Mouse (Mus musculus): Measurements from ENCODE around the gene Cpne4. TPM values are rescaled to one million over a fixed set of nuclear protein-coding genes. Genes with fewer than 3 reads are reported as not detected.

The Cpne4 gene
- total RNA-seq (2014; rRNA removed) (not detected in 2 replicates), polyA plus RNA-seq (2012; rRNA removed) (not detected in 2 replicates)

GRCm38 (mm10) chr9:104546986-104547385 lies at the start of gene Cpne4:
Gene Cpne4, plus strand, starts transcription at chr9:104547286.
- Histone ChIP-seq H3K4me3 (ENCODE audit: insufficient read depth, low read depth, low read length) (no peak within 1 kb of the TSS), H3K27ac (replicated peaks; ENCODE audit: insufficient read depth, low read depth, low read length) (no peak within 1 kb of the TSS), H3K27me3 (ENCODE audit: control insufficient read depth, insufficient read depth, low read length) (no peaks in the 10 kb centered on the region; the same call in 1 of the 2 replicates), H3K9ac (ENCODE audit: low read depth, low read length) (no peak within 1 kb of the TSS), H3K79me2 (ENCODE audit: control insufficient read depth, insufficient read depth, low read length) (no peaks in the 10 kb centered on the region), H3K4me1 (ENCODE audit: control insufficient read depth, insufficient read depth, low read length) (no peaks in the 10 kb centered on the region), H3K36me3 (ENCODE audit: control insufficient read depth, insufficient read depth, low read length) (no peaks in the 10 kb centered on the region)
- DNase-seq (ENCODE audit: extremely low read depth, low read depth, low spot score): no peak
- TF ChIP-seq CTCF (IDR thresholded peaks at IDR 0.05; ENCODE audit: low read depth, low read length) (no peak), POLR2A (IDR thresholded peaks at IDR 0.05; ENCODE audit: extremely low read depth, insufficient read depth, low read length) (no peak)
- WGBS: 79% methylated on average over 2 of the region's 2 CpGs

GRCm38 (mm10) chr9:104515187-104515586 lies 31.9 kb upstream of the Cpne4 start:
- H3K9ac ChIP-seq (ENCODE audit: low read depth, low read length): no peak overlapping the region
- H3K4me1 ChIP-seq (ENCODE audit: control insufficient read depth, insufficient read depth, low read length): no peaks in the 10 kb centered on the region
- no peak for DNase-seq (ENCODE audit: extremely low read depth, low read depth, low spot score)
- H3K27ac ChIP-seq (replicated peaks; ENCODE audit: insufficient read depth, low read depth, low read length): no peak overlapping the region
- H3K4me3 ChIP-seq (ENCODE audit: insufficient read depth, low read depth, low read length): no peak overlapping the region
- H3K36me3 ChIP-seq (ENCODE audit: control insufficient read depth, insufficient read depth, low read length): no peaks in the 10 kb centered on the region
- TF ChIP-seq POLR2A (IDR thresholded peaks at IDR 0.05; ENCODE audit: extremely low read depth, insufficient read depth, low read length) (no peak), CTCF (IDR thresholded peaks at IDR 0.05; ENCODE audit: low read depth, low read length) (no peak)
- no peaks in the 10 kb centered on the region for H3K27me3 ChIP-seq (ENCODE audit: control insufficient read depth, insufficient read depth, low read length)
- H3K79me2 ChIP-seq (ENCODE audit: control insufficient read depth, insufficient read depth, low read length): no peaks in the 10 kb centered on the region
- 73% methylated on average over 6 of the region's 6 CpGs for WGBS

GRCm38 (mm10) chr9:104535508-104535907 lies 11.6 kb upstream of the Cpne4 start:
- peak; percentile 1 for DNase-seq (ENCODE audit: extremely low read depth, low read depth, low spot score)
- Histone ChIP-seq H3K79me2 (ENCODE audit: control insufficient read depth, insufficient read depth, low read length) (no peaks in the 10 kb centered on the region), H3K9ac (ENCODE audit: low read depth, low read length) (no peak overlapping the region), H3K4me1 (ENCODE audit: control insufficient read depth, insufficient read depth, low read length) (no peaks in the 10 kb centered on the region), H3K4me3 (ENCODE audit: insufficient read depth, low read depth, low read length) (no peak overlapping the region), H3K27ac (replicated peaks; ENCODE audit: insufficient read depth, low read depth, low read length) (no peak overlapping the region), H3K36me3 (ENCODE audit: control insufficient read depth, insufficient read depth, low read length) (no peaks in the 10 kb centered on the region), H3K27me3 (ENCODE audit: control insufficient read depth, insufficient read depth, low read length) (no peaks in the 10 kb centered on the region)
- peak; percentile 58 for TF ChIP-seq CTCF (IDR thresholded peaks at IDR 0.05; ENCODE audit: low read depth, low read length)
- TF ChIP-seq POLR2A (IDR thresholded peaks at IDR 0.05; ENCODE audit: extremely low read depth, insufficient read depth, low read length): no peak
- 53% methylated on average over 6 of the region's 6 CpGs for WGBS

- no peak overlapping the region for H3K9ac ChIP-seq (ENCODE audit: low read depth, low read length)
- DNase-seq (ENCODE audit: extremely low read depth, low read depth, low spot score): no peak
- 31% methylated on average over 3 of the region's 3 CpGs for WGBS
- no peak for TF ChIP-seq POLR2A (IDR thresholded peaks at IDR 0.05; ENCODE audit: extremely low read depth, insufficient read depth, low read length)
- no peak for TF ChIP-seq CTCF (IDR thresholded peaks at IDR 0.05; ENCODE audit: low read depth, low read length)
- H3K4me3 ChIP-seq (ENCODE audit: insufficient read depth, low read depth, low read length): no peak overlapping the region
- 0 out of 2 replicates have a peak, but pooled peaks cover 2% of the 10 kb centered on the region for H3K27me3 ChIP-seq (ENCODE audit: control insufficient read depth, insufficient read depth, low read length)
- H3K36me3 ChIP-seq (ENCODE audit: control insufficient read depth, insufficient read depth, low read length): no peaks in the 10 kb centered on the region
- no peaks in the 10 kb centered on the region for H3K4me1 ChIP-seq (ENCODE audit: control insufficient read depth, insufficient read depth, low read length)
- no peaks in the 10 kb centered on the region for H3K79me2 ChIP-seq (ENCODE audit: control insufficient read depth, insufficient read depth, low read length)
- no peak overlapping the region for H3K27ac ChIP-seq (replicated peaks; ENCODE audit: insufficient read depth, low read depth, low read length)
Measured at GRCm38 (mm10) chr9:104565815-104566214, 18.7 kb downstream of the Cpne4 start.

DNA sequence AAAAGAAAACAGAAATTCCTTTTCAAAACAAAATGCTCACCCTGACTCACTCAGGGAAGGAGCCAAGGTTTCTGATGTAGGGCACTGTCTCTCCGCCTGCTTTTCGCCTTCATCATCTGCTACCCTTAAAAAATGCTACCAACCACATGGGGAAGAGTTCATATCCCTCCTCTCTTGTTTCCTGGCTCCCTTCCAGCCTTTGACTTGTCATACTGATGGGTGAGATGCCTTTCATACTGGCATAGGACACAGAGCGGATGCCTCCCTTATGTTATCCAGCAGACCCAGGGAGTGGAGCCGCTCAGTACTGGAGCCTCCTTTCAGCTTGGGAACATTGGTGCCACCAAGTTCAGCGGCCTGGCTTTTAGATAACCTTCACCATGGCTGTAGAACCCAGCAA lies 19.4 kb downstream of the Cpne4 start:
- Histone ChIP-seq H3K4me1 (ENCODE audit: control insufficient read depth, insufficient read depth, low read length) (no peaks in the 10 kb centered on the region), H3K79me2 (ENCODE audit: control insufficient read depth, insufficient read depth, low read length) (no peaks in the 10 kb centered on the region), H3K27me3 (ENCODE audit: control insufficient read depth, insufficient read depth, low read length) (0 out of 2 replicates have a peak, but pooled peaks cover 2% of the 10 kb centered on the region), H3K27ac (replicated peaks; ENCODE audit: insufficient read depth, low read depth, low read length) (no peak overlapping the region), H3K36me3 (ENCODE audit: control insufficient read depth, insufficient read depth, low read length) (no peaks in the 10 kb centered on the region), H3K9ac (ENCODE audit: low read depth, low read length) (no peak overlapping the region), H3K4me3 (ENCODE audit: insufficient read depth, low read depth, low read length) (no peak overlapping the region)
- TF ChIP-seq POLR2A (IDR thresholded peaks at IDR 0.05; ENCODE audit: extremely low read depth, insufficient read depth, low read length) (no peak), CTCF (IDR thresholded peaks at IDR 0.05; ENCODE audit: low read depth, low read length) (no peak)
- 85% methylated on average over 5 of the region's 5 CpGs for WGBS
- no peak for DNase-seq (ENCODE audit: extremely low read depth, low read depth, low spot score)

DNA sequence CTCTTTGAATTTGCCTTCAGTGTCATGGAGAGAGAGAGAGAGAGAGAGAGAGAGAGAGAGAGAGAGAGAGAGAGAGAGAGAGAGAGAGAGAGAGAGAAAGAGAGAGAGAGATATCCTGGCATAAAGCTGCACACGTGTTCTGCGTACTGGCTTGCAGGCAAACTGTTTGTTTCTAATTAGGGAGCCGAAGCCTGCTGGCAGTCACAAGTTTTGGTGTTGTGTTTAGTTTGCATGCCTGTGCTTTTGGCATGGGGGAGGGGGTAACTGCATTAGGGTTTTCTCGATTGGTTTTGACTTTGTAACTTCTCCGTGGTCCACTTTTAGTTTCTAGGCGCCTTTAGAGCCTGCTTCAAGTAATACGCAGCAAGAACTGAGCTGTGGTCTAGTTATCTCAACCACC lies 20.0 kb downstream of the Cpne4 start:
- Histone ChIP-seq H3K27me3 (ENCODE audit: control insufficient read depth, insufficient read depth, low read length) (0 out of 2 replicates have a peak, but pooled peaks cover 2% of the 10 kb centered on the region), H3K4me1 (ENCODE audit: control insufficient read depth, insufficient read depth, low read length) (no peaks in the 10 kb centered on the region), H3K27ac (replicated peaks; ENCODE audit: insufficient read depth, low read depth, low read length) (no peak overlapping the region), H3K79me2 (ENCODE audit: control insufficient read depth, insufficient read depth, low read length) (no peaks in the 10 kb centered on the region), H3K36me3 (ENCODE audit: control insufficient read depth, insufficient read depth, low read length) (no peaks in the 10 kb centered on the region), H3K9ac (ENCODE audit: low read depth, low read length) (no peak overlapping the region), H3K4me3 (ENCODE audit: insufficient read depth, low read depth, low read length) (no peak overlapping the region)
- TF ChIP-seq CTCF (IDR thresholded peaks at IDR 0.05; ENCODE audit: low read depth, low read length) (no peak), POLR2A (IDR thresholded peaks at IDR 0.05; ENCODE audit: extremely low read depth, insufficient read depth, low read length) (no peak)
- WGBS: 70% methylated on average over 7 of the region's 7 CpGs
- no peak for DNase-seq (ENCODE audit: extremely low read depth, low read depth, low spot score)
